Mouse (Mus musculus) mouse embryonic stem cell (cell line): ENCODE results near the gene Hyal3.
"Not testable (repeated sequence)": the region's sequence is repeated elsewhere in the genome, so short reads cannot be mapped to it uniquely, and the experiment has no call there.

Source experiments
- in situ Hi-C, 2 experiments: fragments of 300-500 bp; cut with MboI; formaldehyde crosslinking; loops; 1 replicate in 1 of 2; 3 replicates in 1 of 2; pipeline ENCODE4 v1.14.3; 2019 to 2020; ENCODE audit warnings: low sequenced_read_pairs in 2 of 2, low pct_unique_long_range_greater_than_20kb in 1 of 2, mixed read lengths in 1 of 2; ENCODE audit not compliant: unreplicated experiment in 1 of 2

Gene Hyal3

GRCm38 (mm10) chr9:107568331-107569261 lies 12.0 kb upstream of the Hyal3 start:
- in situ Hi-C loops = no loop called here

DNA sequence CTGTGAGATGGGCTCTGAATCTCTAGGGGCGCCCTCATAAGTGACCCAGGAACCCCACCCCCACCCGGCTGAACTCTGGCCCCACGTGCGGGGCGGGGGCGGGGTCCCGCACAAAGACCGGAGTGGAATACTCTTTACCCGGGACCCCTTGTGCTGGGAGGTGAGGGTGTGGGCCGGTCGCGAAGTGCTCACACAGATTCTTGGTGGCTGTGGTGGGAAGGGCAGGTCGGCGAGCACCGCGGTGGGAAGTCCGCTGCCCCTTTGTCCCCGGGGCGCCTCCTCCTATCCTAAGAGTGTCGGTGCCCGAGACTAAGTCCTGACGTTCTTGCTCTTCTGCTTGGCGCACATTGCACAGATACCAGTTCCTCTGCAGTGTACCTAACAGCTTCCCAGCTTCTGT lies 11.3 kb upstream of the Hyal3 start:
- in situ Hi-C loops = no loop called here

DNA sequence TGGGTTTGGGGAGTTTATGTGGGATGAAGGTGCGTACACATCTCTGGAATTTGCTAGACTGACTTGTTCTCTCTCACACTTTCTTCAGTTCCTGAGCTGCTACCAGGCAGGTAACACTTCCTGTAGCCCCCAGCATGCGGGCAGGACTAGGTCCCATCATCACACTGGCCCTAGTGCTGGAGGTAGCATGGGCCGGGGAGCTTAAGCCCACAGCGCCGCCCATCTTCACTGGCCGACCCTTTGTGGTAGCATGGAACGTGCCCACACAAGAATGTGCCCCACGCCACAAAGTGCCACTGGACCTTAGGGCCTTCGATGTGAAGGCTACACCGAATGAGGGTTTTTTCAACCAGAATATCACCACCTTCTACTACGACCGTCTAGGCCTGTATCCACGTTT lies 10.6 kb upstream of the Hyal3 start:
- in situ Hi-C loops = no loop called here

- in situ Hi-C loops = no loop called here
These were observed 9.8 kb upstream of the Hyal3 start for GRCm38 (mm10) chr9:107570845-107571244.

DNA sequence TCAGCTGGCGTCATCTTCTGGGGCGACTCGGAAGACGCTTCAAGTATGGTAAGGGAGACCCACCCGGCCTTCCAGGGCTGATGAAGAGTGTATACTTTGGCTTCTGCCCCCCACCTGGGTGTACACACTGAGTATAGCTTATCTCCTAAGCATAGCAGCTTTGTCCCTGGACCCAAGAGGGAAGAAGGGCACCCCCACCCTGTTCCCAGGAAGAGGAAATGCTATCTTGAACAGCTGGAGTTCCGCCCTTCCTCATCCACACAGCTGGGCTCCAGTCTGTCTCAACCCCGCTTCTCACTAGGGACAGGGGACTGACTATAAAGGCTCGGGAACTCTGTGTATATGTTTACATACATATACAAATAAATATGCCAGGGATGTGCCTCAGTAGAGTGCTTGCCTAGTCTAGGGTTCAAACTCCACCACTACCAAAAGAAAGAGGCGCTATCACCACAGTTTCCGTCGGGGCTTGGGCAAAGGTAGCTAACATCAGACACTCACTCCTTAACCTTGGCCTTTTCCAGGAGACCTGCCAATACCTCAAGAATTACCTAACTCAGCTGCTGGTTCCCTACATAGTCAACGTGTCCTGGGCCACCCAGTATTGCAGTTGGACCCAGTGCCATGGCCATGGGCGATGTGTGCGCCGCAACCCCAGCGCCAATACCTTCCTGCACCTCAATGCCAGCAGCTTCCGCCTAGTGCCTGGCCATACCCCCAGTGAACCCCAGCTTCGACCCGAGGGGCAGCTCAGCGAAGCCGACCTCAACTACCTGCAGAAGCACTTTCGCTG lies 8.9 kb upstream of the Hyal3 start:
- in situ Hi-C loops = no loop called here

DNA sequence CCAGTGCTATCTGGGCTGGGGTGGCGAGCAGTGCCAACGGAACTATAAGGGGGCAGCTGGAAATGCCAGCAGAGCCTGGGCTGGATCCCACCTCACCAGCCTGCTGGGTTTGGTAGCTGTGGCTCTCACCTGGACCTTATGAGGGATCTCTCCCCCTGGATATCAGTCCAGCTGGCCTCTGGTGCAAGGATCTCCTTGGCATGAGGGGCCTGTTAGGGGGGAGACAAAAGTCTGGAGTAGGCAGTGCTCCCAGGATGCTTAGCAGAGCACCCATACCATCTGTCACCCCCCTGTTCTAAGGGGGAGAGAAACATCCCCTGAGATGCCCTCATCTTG lies 8.3 kb upstream of the Hyal3 start:
- in situ Hi-C loops = no loop called here

- in situ Hi-C loops = not testable (repeated sequence)
These were observed 6.8 kb upstream of the Hyal3 start for GRCm38 (mm10) chr9:107573774-107574173.

- in situ Hi-C loops = no loop called here
These were observed 4.8 kb upstream of the Hyal3 start for GRCm38 (mm10) chr9:107575579-107576356.

- in situ Hi-C loops = no loop called here
These were observed 4.1 kb upstream of the Hyal3 start, which contains the start of gene Hyal1 for GRCm38 (mm10) chr9:107576357-107577107. TSS of gene Hyal1 (plus strand) at chr9:107576927.

DNA sequence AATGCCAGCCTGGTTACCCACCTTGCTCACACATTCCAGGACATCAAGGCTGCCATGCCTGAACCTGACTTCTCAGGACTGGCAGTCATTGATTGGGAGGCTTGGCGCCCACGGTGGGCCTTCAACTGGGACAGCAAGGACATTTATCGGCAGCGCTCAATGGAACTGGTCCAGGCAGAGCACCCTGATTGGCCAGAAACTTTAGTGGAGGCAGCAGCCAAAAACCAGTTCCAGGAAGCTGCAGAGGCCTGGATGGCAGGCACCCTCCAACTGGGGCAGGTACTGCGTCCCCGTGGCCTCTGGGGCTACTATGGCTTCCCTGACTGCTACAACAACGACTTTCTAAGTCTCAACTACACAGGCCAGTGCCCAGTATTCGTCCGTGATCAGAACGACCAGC lies 2.7 kb upstream of the Hyal3 start:
- in situ Hi-C loops = no loop called here

DNA sequence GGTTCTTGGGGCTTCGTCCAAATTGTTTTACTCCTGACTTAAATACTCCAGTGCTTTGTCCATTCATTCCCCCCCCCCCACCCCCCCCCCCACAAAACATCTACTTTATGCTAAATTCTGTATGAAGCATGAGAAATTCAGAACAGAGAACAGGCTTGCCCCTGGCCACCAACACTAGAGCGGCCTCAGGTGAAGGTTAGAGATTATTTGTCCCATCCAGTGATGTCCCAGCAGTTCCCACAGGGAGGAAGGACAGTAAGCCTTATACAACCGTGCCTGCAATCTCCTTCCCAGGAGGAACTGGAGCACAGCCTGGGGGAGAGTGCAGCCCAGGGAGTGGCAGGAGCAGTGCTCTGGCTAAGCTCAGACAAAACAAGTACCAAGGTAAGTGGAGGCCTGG lies 2.0 kb upstream of the Hyal3 start, which contains the start of gene Naa80:
Gene Naa80, plus strand, starts transcription at position 301 of the 400 bp plus-strand sequence.
- in situ Hi-C loops = no loop called here

- in situ Hi-C loops = no loop called here
These were observed 1.4 kb upstream of the Hyal3 start for GRCm38 (mm10) chr9:107579023-107579900.

DNA sequence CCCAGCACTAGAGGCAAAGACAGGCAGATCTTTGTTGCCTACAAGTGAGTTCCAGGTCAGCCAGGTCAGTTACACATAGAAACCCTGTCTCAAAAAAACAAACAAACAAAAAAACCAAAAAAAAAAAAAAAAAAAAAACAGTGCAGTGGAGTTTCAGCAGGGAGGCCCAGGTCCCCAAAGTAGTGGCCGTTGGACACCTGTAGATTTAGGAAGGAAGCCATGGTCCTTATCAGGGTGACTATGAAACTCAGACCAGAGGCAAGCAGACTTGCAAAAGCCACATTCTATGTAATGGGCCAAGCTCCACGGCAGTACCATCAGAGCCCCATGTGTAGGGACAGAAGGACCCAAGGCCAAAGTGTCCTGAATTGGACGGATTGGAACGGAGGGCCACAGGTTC lies 966 bp downstream of the Hyal3 start:
- in situ Hi-C loops = no loop called here

DNA sequence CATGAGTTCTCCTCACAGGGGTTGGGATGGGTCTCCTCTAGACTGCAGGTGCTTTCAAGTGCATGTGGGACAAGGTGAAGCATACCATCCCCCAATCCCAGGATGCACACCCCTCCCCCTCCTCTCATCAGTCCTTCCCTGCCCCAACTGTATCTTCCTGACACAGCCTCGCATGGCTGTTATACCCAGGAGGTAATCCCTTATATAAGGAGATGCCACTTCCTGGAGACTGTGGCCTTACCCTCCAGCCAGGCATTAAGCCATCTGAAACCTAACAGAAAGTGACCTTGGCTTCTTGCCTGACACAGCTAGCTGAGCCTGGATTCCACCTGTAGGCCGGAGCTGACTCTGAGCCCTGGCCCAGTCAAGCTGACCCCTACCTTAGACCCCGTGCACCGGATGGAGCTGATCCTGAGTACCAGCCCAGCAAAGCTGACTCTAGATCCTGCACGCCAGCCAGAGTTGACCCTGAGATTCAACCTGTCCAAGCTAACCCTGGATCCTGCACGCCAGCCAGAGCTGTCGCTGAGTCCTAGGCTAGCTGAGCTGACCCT lies 2.0 kb downstream of the Hyal3 start:
- in situ Hi-C loops = no loop called here

DNA sequence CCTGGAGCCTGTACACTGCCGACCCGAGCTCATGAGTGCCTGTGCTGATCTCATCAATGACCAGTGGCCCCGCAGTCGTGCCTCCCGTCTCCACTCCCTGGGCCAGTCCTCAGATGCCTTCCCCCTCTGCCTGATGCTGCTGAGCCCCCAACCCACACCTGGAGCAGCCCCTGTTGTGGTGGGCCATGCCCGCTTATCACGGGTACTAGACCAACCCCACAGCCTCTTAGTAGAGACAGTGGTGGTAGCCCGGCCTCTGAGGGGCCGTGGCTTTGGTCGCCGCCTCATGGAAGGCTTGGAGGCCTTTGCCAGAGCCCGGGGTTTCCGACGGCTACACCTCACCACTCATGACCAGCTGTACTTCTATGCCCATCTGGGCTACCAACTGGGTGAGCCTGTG lies 2.6 kb downstream of the Hyal3 start:
- in situ Hi-C loops = no loop called here

DNA sequence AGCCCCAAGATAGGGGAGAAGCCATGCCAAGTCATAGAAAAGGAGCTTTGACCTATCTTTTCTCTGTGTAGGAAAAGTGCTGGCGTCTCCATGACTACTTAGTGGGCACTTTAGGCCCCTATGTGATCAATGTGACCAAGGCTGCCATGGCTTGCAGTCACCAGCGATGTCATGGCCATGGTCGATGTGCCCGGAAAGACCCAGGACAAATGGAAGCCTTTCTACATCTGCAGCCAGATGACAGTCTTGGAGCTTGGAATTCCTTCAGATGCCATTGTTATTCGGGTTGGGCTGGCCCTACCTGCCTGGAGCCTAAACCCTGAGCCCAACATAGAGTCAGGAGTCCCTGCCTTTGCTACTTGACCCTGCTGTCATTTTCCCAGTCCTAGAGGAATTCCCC lies 5.9 kb downstream of the Hyal3 start:
- in situ Hi-C loops = no loop called here
